Mouse (Mus musculus) G1E (cell line): ENCODE measurements around the gene Urb1. TPM values are rescaled to one million over a fixed set of nuclear protein-coding genes. Genes with fewer than 3 reads are reported as not detected.
A peak's percentile ranks its signal among the peaks of the same experiment; 100 is the strongest.

ENCODE experiments used
- ATAC-seq: 2 replicates; pipeline ENCODE4 v1.8.0; 2016; ENCODE audit warnings: mild to moderate bottlenecking; ENCODE audit not compliant: insufficient number of reproducible peaks, poor library complexity, low FRiP score, severe bottlenecking; ENCODE audit errors: extremely low read depth
- DNase-seq: peaks from one replicate; pipeline ENCODE4 v3.0.0; 2012; ENCODE audit warnings: low spot score
- H3K27me3 ChIP-seq: 2 replicates; pipeline ENCODE4 v1.6.1; 2012; ENCODE audit warnings: mild to moderate bottlenecking, low read length, inconsistent platforms; ENCODE audit not compliant: insufficient read depth
- H3K36me3 ChIP-seq: replicated peaks from 2 replicates; pipeline ENCODE3; 2012; ENCODE audit warnings: mild to moderate bottlenecking, inconsistent platforms
- H3K4me1 ChIP-seq: 2 replicates; pipeline ENCODE4 v1.6.1; 2012; ENCODE audit warnings: low read depth, low read length, inconsistent platforms, mixed read lengths; ENCODE audit not compliant: insufficient read depth
- H3K4me3 ChIP-seq: 2 replicates; pipeline ENCODE4 v1.5.1; 2012; ENCODE audit warnings: low read depth, mild to moderate bottlenecking, inconsistent platforms, low read length, moderate library complexity, mixed read lengths
- H3K9me3 ChIP-seq: replicated peaks from 2 replicates; pipeline ENCODE4 v1.6.1; 2012; ENCODE audit warnings: inconsistent platforms
- CTCF ChIP-seq: IDR thresholded peaks from 2 replicates; pipeline ENCODE4 v1.5.1; 2012; ENCODE audit warnings: low read depth, low read length, inconsistent platforms, mixed read lengths
- GATA1 ChIP-seq: IDR thresholded peaks from 2 replicates; pipeline ENCODE4 v1.6.1; 2012; ENCODE audit warnings: borderline replicate concordance, low read length, inconsistent platforms, mixed read lengths
- GATA2 ChIP-seq: IDR thresholded peaks from 2 replicates; pipeline ENCODE4 v1.6.1; 2012; ENCODE audit warnings: low read depth, low read length, inconsistent platforms, borderline replicate concordance
- POLR2AphosphoS5 ChIP-seq: IDR thresholded peaks from 2 replicates; pipeline ENCODE4 v1.6.1; 2012; ENCODE audit warnings: low read depth, low read length, inconsistent platforms; ENCODE audit not compliant: insufficient replicate concordance
- TAL1 ChIP-seq: conservative IDR thresholded peaks from 2 replicates; pipeline ENCODE4 v1.6.1; 2012; ENCODE audit warnings: low read depth, low read length, inconsistent platforms, mixed read lengths
- polyA plus RNA-seq: library from polyadenylated mRNA; stranded (reverse); fragments of >175 nt; gene quantifications from 2 replicates; pipeline ENCODE4 v1.2.3, GENCODE M21; 2012
- total RNA-seq, 2 experiments: library from RNA; stranded (forward) in 1 of 2; stranded (reverse) in 1 of 2; fragments of 200-1000 nt in 1 of 2; fragments of >200 nt in 1 of 2; fragmentation: Nextera tagmentation in 1 of 2; gene quantifications; 2 replicates each; pipeline ENCODE4 v1.2.3; 2014 to 2017

Gene Urb1
- total and polyA plus RNA-seq, 3 experiments: 9.8 to 24.2 (median 10.9) TPM

DNA sequence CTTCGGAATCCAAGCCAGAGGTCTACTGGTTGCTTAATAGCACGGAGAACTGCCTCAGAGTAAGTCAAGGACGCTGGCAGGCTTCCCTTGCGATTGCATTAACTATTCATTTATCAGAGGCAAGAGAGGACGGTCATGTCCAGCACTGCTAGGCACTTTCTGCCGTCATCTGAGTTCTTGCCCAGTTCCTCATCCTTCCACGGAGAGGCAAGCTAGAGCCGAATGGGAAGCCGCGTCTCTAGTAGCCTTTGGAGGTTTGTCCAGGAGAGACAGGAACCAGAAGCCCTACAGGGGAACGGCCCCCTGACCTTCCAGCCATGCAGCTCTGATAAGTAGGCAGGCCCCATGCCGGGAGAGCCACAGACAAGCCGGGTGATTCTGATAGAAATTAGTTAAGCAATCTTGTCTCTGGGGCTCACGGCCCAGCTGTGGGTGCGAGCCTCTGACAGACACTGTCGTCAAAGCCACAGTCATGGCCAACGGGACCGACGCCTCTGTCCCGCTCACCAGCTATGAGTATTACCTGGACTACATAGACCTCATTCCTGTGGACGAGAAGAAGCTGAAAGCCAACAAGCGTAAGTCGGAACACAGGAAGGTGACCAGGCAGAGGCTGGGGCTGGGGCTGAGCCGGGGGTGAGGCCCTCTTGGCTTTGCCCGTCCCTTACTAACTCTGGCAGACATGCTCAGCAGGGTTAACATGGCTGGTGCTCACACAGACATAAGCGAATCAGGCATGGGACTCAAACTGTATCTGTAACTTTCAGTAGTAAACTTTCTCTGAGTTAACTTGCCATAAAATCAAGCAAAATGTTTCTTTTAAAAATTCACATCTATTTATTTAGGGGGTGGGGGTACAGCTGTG is 71.9 kb downstream of the Urb1 start, which contains the start of gene Mrap:
TSS of gene Mrap (plus strand) at position 116 of the 865 bp plus-strand sequence.
- ATAC-seq (no peak), DNase-seq (no peak)
- H3K36me3 ChIP-seq: no peaks in the 10 kb centered on the region
- peaks cover 15% of the 10 kb centered on the region for H3K27me3 ChIP-seq
- TF ChIP-seq CTCF: no peak
- no peak for TF ChIP-seq POLR2AphosphoS5
- no peak for TF ChIP-seq TAL1
- TF ChIP-seq GATA2: no peak
- TF ChIP-seq GATA1: no peak
- no peak within 1 kb of the TSS for H3K4me3 ChIP-seq
- no peaks in the 10 kb centered on the region for H3K4me1 ChIP-seq
- H3K9me3 ChIP-seq: no peaks in the 10 kb centered on the region

GRCm38 (mm10) chr16:90736672-90737270 is 73.4 kb downstream of the Urb1 start:
- H3K36me3 ChIP-seq: no peaks in the 10 kb centered on the region
- no peaks in the 10 kb centered on the region for H3K9me3 ChIP-seq
- ATAC-seq: no peak
- H3K4me3 ChIP-seq: no peak overlapping the region
- no peaks in the 10 kb centered on the region for H3K4me1 ChIP-seq
- peaks cover 7% of the 10 kb centered on the region for H3K27me3 ChIP-seq
- TF ChIP-seq TAL1 (no peak), GATA1 (no peak)
- no peak for DNase-seq

DNA sequence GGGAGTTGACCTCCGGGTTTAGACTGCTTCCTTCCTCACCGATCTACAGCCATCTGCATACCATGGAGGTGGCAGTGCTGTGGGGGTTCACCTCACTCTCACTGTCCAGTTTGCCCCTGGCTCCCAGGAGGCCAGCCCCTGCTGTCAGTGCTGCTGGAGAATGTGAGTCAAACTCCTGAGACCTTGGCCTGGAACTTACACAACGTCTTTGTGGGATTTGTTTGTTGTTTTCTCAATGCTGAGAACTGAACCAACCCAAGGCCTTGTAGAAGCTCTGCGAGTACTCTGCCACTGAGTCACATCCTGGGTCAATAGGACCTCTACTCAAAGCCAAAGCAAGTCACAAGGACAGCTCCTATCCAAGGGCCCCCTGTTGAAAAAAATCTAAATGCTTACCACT is 74.6 kb downstream of the Urb1 start:
- H3K4me1 ChIP-seq: no peaks in the 10 kb centered on the region
- TF ChIP-seq TAL1: no peak
- no peak for TF ChIP-seq GATA2
- TF ChIP-seq CTCF: no peak
- no peak for TF ChIP-seq GATA1
- TF ChIP-seq POLR2AphosphoS5: no peak
- no peak for DNase-seq
- peaks cover 4% of the 10 kb centered on the region; the same call in 1 of the 2 replicates for H3K9me3 ChIP-seq
- peaks cover 7% of the 10 kb centered on the region for H3K27me3 ChIP-seq
- no peak overlapping the region for H3K4me3 ChIP-seq
- no peak for ATAC-seq
- H3K36me3 ChIP-seq: no peaks in the 10 kb centered on the region

GRCm38 (mm10) chr16:90727233-90728115 is 82.7 kb downstream of the Urb1 start, which contains the start of gene Mis18a:
TSS of gene Mis18a (minus strand) at chr16:90727404.
- peak within 1 kb of the TSS; percentile 96 for H3K4me3 ChIP-seq
- peak; percentile 88 for ATAC-seq
- peaks cover 31% of the 10 kb centered on the region for H3K36me3 ChIP-seq
- no peaks in the 10 kb centered on the region; the same call in 1 of the 2 replicates for H3K27me3 ChIP-seq
- DNase-seq: peak; percentile 95
- TF ChIP-seq POLR2AphosphoS5: no peak
- TF ChIP-seq GATA2: no peak
- no peak for TF ChIP-seq TAL1
- no peak for TF ChIP-seq CTCF
- no peak for TF ChIP-seq GATA1
- H3K9me3 ChIP-seq: peaks cover 4% of the 10 kb centered on the region; the same call in 1 of the 2 replicates
- peaks cover 34% of the 10 kb centered on the region for H3K4me1 ChIP-seq

- peak overlapping the region; percentile 96 for H3K4me3 ChIP-seq
- DNase-seq: peak; percentile 65
- ATAC-seq: peak; percentile 31
- peaks cover 37% of the 10 kb centered on the region for H3K4me1 ChIP-seq
- TF ChIP-seq CTCF: no peak
- TF ChIP-seq POLR2AphosphoS5: no peak
- no peak for TF ChIP-seq TAL1
- no peak for TF ChIP-seq GATA1
- TF ChIP-seq GATA2: no peak
- peaks cover 38% of the 10 kb centered on the region for H3K36me3 ChIP-seq
- H3K9me3 ChIP-seq: peaks cover 4% of the 10 kb centered on the region; the same call in 1 of the 2 replicates
- no peaks in the 10 kb centered on the region; the same call in 1 of the 2 replicates for H3K27me3 ChIP-seq
Observed at GRCm38 (mm10) chr16:90726600-90727227, 83.5 kb downstream of the Urb1 start.
